Comparison of ENCODE assay signal across 19 mouse cellular contexts in genomic region chr15:59725881-59726280, GRCm38 (mm10).
DNase-seq lines count a peak whose midpoint lies in the region; ATAC-seq lines count a peak whose summit lies in the region.
"Had no signal": no experiment of that assay in that cellular context is flagged by ENCODE, and none has a peak within 500 bp of the region (broad histone marks: within the 10 kb centered on the region; RNA-seq: fewer than 3 reads in every experiment).

No protein-coding gene starts in this region.

- ATAC-seq in inflammation-experienced regulatory T-cells, adult 6 months: peak; percentile 19
- no peak for ATAC-seq in forebrain, embryonic 13.5 days
- ATAC-seq: forebrain, embryonic 14.5 days; forebrain, embryonic 16.5 days had no signal

- H3K27ac ChIP-seq in forebrain, embryonic 13.5 days: no peak overlapping the region
- H3K27ac ChIP-seq: embryonic facial prominence, embryonic 10.5 days; embryonic facial prominence, embryonic 12.5 days had no signal

- H3K4me3 ChIP-seq in forebrain, embryonic 13.5 days: no peak overlapping the region
- H3K4me3 ChIP-seq: embryonic facial prominence, embryonic 10.5 days; embryonic facial prominence, embryonic 12.5 days had no signal

- H3K4me1 ChIP-seq in forebrain, embryonic 13.5 days: no peaks in the 10 kb centered on the region
- H3K4me1 ChIP-seq: embryonic facial prominence, embryonic 12.5 days had no signal

- intact Hi-C loops in left cerebral cortex, postnatal 10 days (cut with DNase I): no loop called here

- H3K9me3 ChIP-seq in forebrain, embryonic 13.5 days (replicated peaks): no peaks in the 10 kb centered on the region
- H3K9me3 ChIP-seq: embryonic facial prominence, embryonic 10.5 days; embryonic facial prominence, embryonic 12.5 days had no signal

- DNase-seq in 3T3-L1 (ENCODE audit: low read depth, low spot score): peak; percentile 55
- peak; percentile 29 for DNase-seq in CD4-positive helper T cell, adult 2 months (ENCODE audit: low read depth, low spot score)
- DNase-seq in left cerebral cortex, postnatal 10 days (ENCODE audit: extremely low spot score in 1 of 2, low spot score in 2 of 2): no peak
- no peak for DNase-seq in adrenal gland, postnatal 36 days
- DNase-seq: adrenal gland, adult 2 months; adrenal gland, postnatal 10 days; adrenal gland, postnatal 25 days; B cell, adult 2 months; cerebellum, adult 11-12 months; cerebellum, adult 2 months; cerebellum, adult 9-10 months; cerebellum, postnatal 10 days; cerebellum, postnatal 25 days had no signal

- H3K4me2 ChIP-seq in forebrain, embryonic 13.5 days: no peak overlapping the region
- H3K4me2 ChIP-seq: embryonic facial prominence, embryonic 12.5 days had no signal

- H3K36me3 ChIP-seq in forebrain, embryonic 13.5 days (ENCODE audit: poor library complexity, severe bottlenecking): no peaks in the 10 kb centered on the region
- H3K36me3 ChIP-seq: embryonic facial prominence, embryonic 10.5 days; embryonic facial prominence, embryonic 12.5 days had no signal

- WGBS in forebrain, embryonic 13.5 days: 87% methylated on average over 4 of the region's 4 CpGs

- no peaks in the 10 kb centered on the region for H3K27me3 ChIP-seq in forebrain, embryonic 13.5 days
- H3K27me3 ChIP-seq: embryonic facial prominence, embryonic 12.5 days had no signal

- no peak overlapping the region for H3K9ac ChIP-seq in forebrain, embryonic 13.5 days
- H3K9ac ChIP-seq: embryonic facial prominence, embryonic 12.5 days had no signal

Comparison
In these comparisons a context has a peak if more than half of its experiments do, and no peak if none do; other contexts are left out.
1. DNase-seq: peak in 3T3-L1 (single experiment) and CD4-positive helper T cell, adult 2 months (single experiment); none in left cerebral cortex, postnatal 10 days (0 of 2) and adrenal gland, postnatal 36 days (0 of 2).